Mouse (Mus musculus): ENCODE results near the gene Ptn. TPM values are rescaled to one million over a fixed set of nuclear protein-coding genes. Genes with fewer than 3 reads are reported as not detected.

Gene Ptn
- polyA plus RNA-seq, 1 experiment from 2014 or later, result 325 TPM

DNA sequence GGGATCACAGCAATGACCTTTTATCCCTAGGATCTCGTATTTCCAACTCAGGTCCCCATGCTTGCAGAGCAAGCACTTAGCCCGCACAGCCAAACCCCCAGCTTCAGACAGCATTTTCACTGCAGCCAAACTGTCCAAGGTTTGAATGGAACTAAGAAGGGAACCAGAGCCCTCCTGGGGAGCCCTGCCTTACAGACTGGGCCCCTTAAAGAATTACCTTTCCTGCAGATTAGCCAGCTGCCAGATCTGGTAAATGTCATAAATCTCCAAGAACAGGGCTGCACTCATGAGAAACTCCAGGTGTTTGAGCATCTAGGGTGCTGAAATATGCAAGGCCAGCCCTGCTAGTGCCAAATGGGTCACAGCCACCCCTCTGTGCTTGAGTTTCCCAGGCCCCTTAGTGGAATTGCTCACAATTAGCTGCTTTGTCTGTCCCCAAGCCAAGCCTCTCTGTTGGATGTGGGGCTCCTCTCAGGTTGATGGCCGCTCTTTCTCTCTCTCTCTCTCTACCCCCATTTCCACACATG is 25.3 kb downstream of the Ptn start:
- H3K27ac ChIP-seq (ENCODE audit: low read depth, low read length), result 0 out of 2 replicates have a peak overlapping the region, but pooled peaks have one; percentile 73
- H3K4me1 ChIP-seq (ENCODE audit: control insufficient read depth, insufficient read depth, low read length), result peaks cover 35% of the 10 kb centered on the region
- ATAC-seq (ENCODE audit: insufficient read depth, low FRiP score, low TSS enrichment) (peak; percentile 72), DNase-seq (ENCODE audit: low spot score) (peak; percentile 57)
- no peaks in the 10 kb centered on the region for H3K36me3 ChIP-seq (ENCODE audit: control insufficient read depth, insufficient read depth, low read length)
- no peaks in the 10 kb centered on the region for H3K9me3 ChIP-seq (ENCODE audit: control insufficient read depth, low read length)
- 24% methylated on average over 3 of the region's 3 CpGs for WGBS
- H3K27me3 ChIP-seq (ENCODE audit: control insufficient read depth, insufficient read depth, low read length), result no peaks in the 10 kb centered on the region
- no peak overlapping the region for H3K4me3 ChIP-seq (ENCODE audit: low read depth, low read length)
- no peak overlapping the region; the same call in 1 of the 2 replicates for H3K9ac ChIP-seq (ENCODE audit: low read length)
- no peak overlapping the region for H3K4me2 ChIP-seq (ENCODE audit: low read depth)

- H3K4me1 ChIP-seq (ENCODE audit: control insufficient read depth, insufficient read depth, low read length), result peaks cover 31% of the 10 kb centered on the region
- H3K9ac ChIP-seq (ENCODE audit: low read length), result no peak overlapping the region
- 0 out of 2 replicates have a peak, but pooled peaks have one; percentile 24 for ATAC-seq (ENCODE audit: insufficient read depth, low FRiP score, low TSS enrichment)
- H3K9me3 ChIP-seq (ENCODE audit: control insufficient read depth, low read length), result no peaks in the 10 kb centered on the region
- H3K4me3 ChIP-seq (ENCODE audit: low read depth, low read length), result no peak overlapping the region
- no peak overlapping the region for H3K4me2 ChIP-seq (ENCODE audit: low read depth)
- DNase-seq (ENCODE audit: low spot score), result no peak
- no peaks in the 10 kb centered on the region for H3K27me3 ChIP-seq (ENCODE audit: control insufficient read depth, insufficient read depth, low read length)
- WGBS, result 54% methylated on average over 4 of the region's 4 CpGs
- H3K27ac ChIP-seq (ENCODE audit: low read depth, low read length), result no peak overlapping the region
- H3K36me3 ChIP-seq (ENCODE audit: control insufficient read depth, insufficient read depth, low read length), result no peaks in the 10 kb centered on the region
Measured at GRCm38 (mm10) chr6:36782481-36782880, 27.5 kb downstream of the Ptn start.

DNA sequence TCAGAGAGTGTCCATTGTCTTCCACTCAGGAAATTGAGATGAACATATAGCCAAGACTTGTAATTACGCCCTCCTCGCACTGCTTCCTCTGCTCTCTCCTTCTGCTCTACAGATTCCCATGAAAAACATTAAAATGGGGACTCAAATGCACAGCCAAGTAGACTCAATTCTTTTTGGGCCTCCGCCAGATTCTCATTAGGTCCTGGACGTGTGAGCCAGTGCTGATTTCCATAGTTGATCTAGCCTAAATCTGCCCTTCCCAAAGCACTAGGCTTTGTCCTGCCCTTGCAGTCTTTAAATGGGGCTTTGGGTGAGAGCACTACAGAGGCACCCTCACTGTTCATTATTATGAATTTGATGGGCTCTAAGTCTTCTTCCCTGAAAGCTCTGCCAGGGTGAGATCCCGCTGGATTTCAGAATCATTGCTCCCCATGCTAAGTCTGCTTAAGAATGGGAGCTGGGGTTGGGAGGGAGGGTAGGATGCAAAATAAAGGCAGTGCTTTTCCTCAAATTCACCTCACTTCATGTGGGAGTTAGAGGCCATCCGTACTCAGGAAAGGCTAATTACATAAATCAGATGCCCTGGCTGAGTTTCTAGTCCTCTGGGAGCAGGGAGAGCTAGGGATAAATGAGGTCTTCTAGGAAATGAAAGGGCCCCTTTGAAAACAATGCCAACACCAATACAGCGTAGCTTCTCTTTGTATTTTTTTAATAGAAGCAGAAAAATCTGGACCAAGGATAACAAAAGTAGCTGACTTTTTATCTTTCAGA is 32.3 kb downstream of the Ptn start:
- H3K27me3 ChIP-seq (ENCODE audit: control insufficient read depth, insufficient read depth, low read length), result no peaks in the 10 kb centered on the region
- H3K27ac ChIP-seq (ENCODE audit: low read depth, low read length), result peak overlapping the region; percentile 54

GRCm38 (mm10) chr6:36777039-36777438 is 33.0 kb downstream of the Ptn start:
- Histone ChIP-seq H3K9ac (ENCODE audit: low read length) (no peak overlapping the region), H3K4me2 (ENCODE audit: low read depth) (no peak overlapping the region), H3K9me3 (ENCODE audit: control insufficient read depth, low read length) (no peaks in the 10 kb centered on the region), H3K27ac (ENCODE audit: low read depth, low read length) (peak overlapping the region; percentile 54), H3K4me3 (ENCODE audit: low read depth, low read length) (no peak overlapping the region), H3K27me3 (ENCODE audit: control insufficient read depth, insufficient read depth, low read length) (no peaks in the 10 kb centered on the region), H3K36me3 (ENCODE audit: control insufficient read depth, insufficient read depth, low read length) (no peaks in the 10 kb centered on the region), H3K4me1 (ENCODE audit: control insufficient read depth, insufficient read depth, low read length) (peaks cover 32% of the 10 kb centered on the region)
- ATAC-seq (ENCODE audit: insufficient read depth, low FRiP score, low TSS enrichment), result no peak
- no peak for DNase-seq (ENCODE audit: low spot score)
- 48% methylated on average over 2 of the region's 2 CpGs for WGBS

More for the DNA sequence above, 32.3 kb downstream of the Ptn start:
- WGBS, result 46% methylated on average over 7 of the region's 7 CpGs
- Histone ChIP-seq H3K9ac (ENCODE audit: low read length) (no peak overlapping the region), H3K4me1 (ENCODE audit: control insufficient read depth, insufficient read depth, low read length) (peaks cover 32% of the 10 kb centered on the region), H3K9me3 (ENCODE audit: control insufficient read depth, low read length) (no peaks in the 10 kb centered on the region), H3K36me3 (ENCODE audit: control insufficient read depth, insufficient read depth, low read length) (no peaks in the 10 kb centered on the region), H3K4me2 (ENCODE audit: low read depth) (no peak overlapping the region), H3K4me3 (ENCODE audit: low read depth, low read length) (no peak overlapping the region)
- DNase-seq (ENCODE audit: low spot score) (no peak), ATAC-seq (ENCODE audit: insufficient read depth, low FRiP score, low TSS enrichment) (no peak)

GRCm38 (mm10) chr6:36775647-36776360 is 34.2 kb downstream of the Ptn start:
- 32% methylated on average over 10 of the region's 10 CpGs for WGBS
- H3K4me1 ChIP-seq (ENCODE audit: control insufficient read depth, insufficient read depth, low read length), result peaks cover 32% of the 10 kb centered on the region
- no peaks in the 10 kb centered on the region for H3K9me3 ChIP-seq (ENCODE audit: control insufficient read depth, low read length)
- DNase-seq (ENCODE audit: low spot score) (peak; percentile 81), ATAC-seq (ENCODE audit: insufficient read depth, low FRiP score, low TSS enrichment) (peak; percentile 93)
- no peaks in the 10 kb centered on the region for H3K27me3 ChIP-seq (ENCODE audit: control insufficient read depth, insufficient read depth, low read length)
- H3K9ac ChIP-seq (ENCODE audit: low read length), result no peak overlapping the region
- H3K4me3 ChIP-seq (ENCODE audit: low read depth, low read length), result no peak overlapping the region
- peak overlapping the region; percentile 65; the same call in 1 of the 2 replicates for H3K27ac ChIP-seq (ENCODE audit: low read depth, low read length)
- H3K36me3 ChIP-seq (ENCODE audit: control insufficient read depth, insufficient read depth, low read length), result peaks cover 3% of the 10 kb centered on the region
- 0 out of 2 replicates have a peak overlapping the region, but pooled peaks have one; percentile 4 for H3K4me2 ChIP-seq (ENCODE audit: low read depth)

GRCm38 (mm10) chr6:36772541-36772940 is 37.5 kb downstream of the Ptn start:
- no peaks in the 10 kb centered on the region for H3K27me3 ChIP-seq (ENCODE audit: control insufficient read depth, insufficient read depth, low read length)
- H3K9ac ChIP-seq (ENCODE audit: low read length), result no peak overlapping the region
- DNase-seq (ENCODE audit: low spot score) (no peak), ATAC-seq (ENCODE audit: insufficient read depth, low FRiP score, low TSS enrichment) (no peak)
- H3K4me2 ChIP-seq (ENCODE audit: low read depth), result no peak overlapping the region
- WGBS, result 77% methylated on average over 2 of the region's 2 CpGs
- H3K4me3 ChIP-seq (ENCODE audit: low read depth, low read length), result no peak overlapping the region
- H3K9me3 ChIP-seq (ENCODE audit: control insufficient read depth, low read length), result no peaks in the 10 kb centered on the region
- peaks cover 20% of the 10 kb centered on the region for H3K4me1 ChIP-seq (ENCODE audit: control insufficient read depth, insufficient read depth, low read length)
- H3K27ac ChIP-seq (ENCODE audit: low read depth, low read length), result no peak overlapping the region
- peaks cover 3% of the 10 kb centered on the region for H3K36me3 ChIP-seq (ENCODE audit: control insufficient read depth, insufficient read depth, low read length)

DNA sequence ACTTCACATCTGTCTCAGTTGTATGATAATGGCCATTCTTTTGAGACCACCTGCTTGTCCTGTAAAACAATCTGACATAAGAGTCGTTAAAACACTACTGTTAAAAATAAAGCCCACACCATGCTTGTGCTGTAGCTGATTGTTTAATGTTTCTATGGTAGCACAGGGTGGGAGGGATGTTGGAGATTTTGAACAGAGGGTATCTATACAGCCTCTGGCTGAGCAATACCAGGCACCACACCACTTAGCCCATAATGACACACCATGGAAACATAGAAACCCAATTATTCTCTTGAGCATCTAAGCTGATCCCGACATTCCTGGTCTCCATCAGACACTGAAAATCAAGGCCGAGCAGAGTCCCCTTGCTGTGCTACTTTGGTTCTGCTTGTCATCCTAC is 41.0 kb downstream of the Ptn start:
- H3K4me2 ChIP-seq (ENCODE audit: low read depth), result no peak overlapping the region
- H3K4me1 ChIP-seq (ENCODE audit: control insufficient read depth, insufficient read depth, low read length), result peaks cover 1% of the 10 kb centered on the region; the same call in 1 of the 2 replicates
- no peak for ATAC-seq (ENCODE audit: insufficient read depth, low FRiP score, low TSS enrichment)
- WGBS, result 81% methylated on average over 3 of the region's 3 CpGs
- H3K27ac ChIP-seq (ENCODE audit: low read depth, low read length), result no peak overlapping the region
- no peaks in the 10 kb centered on the region for H3K27me3 ChIP-seq (ENCODE audit: control insufficient read depth, insufficient read depth, low read length)
- DNase-seq (ENCODE audit: low spot score), result no peak
- H3K9me3 ChIP-seq (ENCODE audit: control insufficient read depth, low read length), result no peaks in the 10 kb centered on the region
- peaks cover 3% of the 10 kb centered on the region for H3K36me3 ChIP-seq (ENCODE audit: control insufficient read depth, insufficient read depth, low read length)
- no peak overlapping the region for H3K4me3 ChIP-seq (ENCODE audit: low read depth, low read length)
- no peak overlapping the region for H3K9ac ChIP-seq (ENCODE audit: low read length)

GRCm38 (mm10) chr6:36766941-36767340 is 43.1 kb downstream of the Ptn start:
- DNase-seq (ENCODE audit: low spot score) (no peak), ATAC-seq (ENCODE audit: insufficient read depth, low FRiP score, low TSS enrichment) (no peak)
- no peak overlapping the region for H3K4me3 ChIP-seq (ENCODE audit: low read depth, low read length)
- H3K4me2 ChIP-seq (ENCODE audit: low read depth), result no peak overlapping the region
- WGBS, result 91% methylated on average over 3 of the region's 3 CpGs
- H3K9ac ChIP-seq (ENCODE audit: low read length), result no peak overlapping the region
- no peaks in the 10 kb centered on the region for H3K4me1 ChIP-seq (ENCODE audit: control insufficient read depth, insufficient read depth, low read length)
- no peak overlapping the region for H3K27ac ChIP-seq (ENCODE audit: low read depth, low read length)
- H3K36me3 ChIP-seq (ENCODE audit: control insufficient read depth, insufficient read depth, low read length), result peaks cover 3% of the 10 kb centered on the region
- H3K27me3 ChIP-seq (ENCODE audit: control insufficient read depth, insufficient read depth, low read length), result no peaks in the 10 kb centered on the region
- no peaks in the 10 kb centered on the region for H3K9me3 ChIP-seq (ENCODE audit: control insufficient read depth, low read length)

Measured in neural tube, embryonic 11.5 days (tissue).